Comparison of ENCODE assay signal across 10 mouse cellular contexts in genomic region chr15:85228568-85228967, GRCm38 (mm10). TPM values are rescaled to one million over a fixed set of nuclear protein-coding genes. Genes with fewer than 3 reads are reported as not detected.
"Had no signal": no experiment of that assay in that cellular context is flagged by ENCODE, and none has a peak within 500 bp of the region (broad histone marks: within the 10 kb centered on the region; RNA-seq: fewer than 3 reads in every experiment).

No protein-coding gene starts in this region.

- H3K27ac ChIP-seq: hindbrain, postnatal 0 days; liver, embryonic 14.5 days; midbrain, embryonic 13.5 days; stomach, postnatal 0 days had no signal

- H3K4me3 ChIP-seq: limb, embryonic 15.5 days; midbrain, embryonic 13.5 days had no signal

- DNase-seq: lung, adult 18-20 months; right cerebral cortex, adult 18-20 months; right cerebral cortex, postnatal 25 days; thymus, postnatal 14 days had no signal

- H3K4me1 ChIP-seq: midbrain, embryonic 13.5 days had no signal

- H3K27me3 ChIP-seq: limb, embryonic 15.5 days; midbrain, embryonic 13.5 days had no signal

- H3K9me3 ChIP-seq: limb, embryonic 15.5 days; midbrain, embryonic 13.5 days had no signal

RNA-seq across cellular contexts. Expression of gene Fbln1, which starts 22.8 kb away (rescaled TPM):
- total RNA-seq: megakaryocyte-erythroid progenitor cell, adult 5-6 weeks had no signal
